Mouse (Mus musculus) G1E (cell line): ENCODE data around the gene Fpgs.

Experiments used
- CTCF ChIP-seq: IDR thresholded peaks from 2 replicates; pipeline ENCODE4 v1.5.1; 2012; ENCODE audit warnings: low read depth, low read length, inconsistent platforms, mixed read lengths
- GATA1 ChIP-seq: IDR thresholded peaks from 2 replicates; pipeline ENCODE4 v1.6.1; 2012; ENCODE audit warnings: borderline replicate concordance, low read length, inconsistent platforms, mixed read lengths

DNA sequence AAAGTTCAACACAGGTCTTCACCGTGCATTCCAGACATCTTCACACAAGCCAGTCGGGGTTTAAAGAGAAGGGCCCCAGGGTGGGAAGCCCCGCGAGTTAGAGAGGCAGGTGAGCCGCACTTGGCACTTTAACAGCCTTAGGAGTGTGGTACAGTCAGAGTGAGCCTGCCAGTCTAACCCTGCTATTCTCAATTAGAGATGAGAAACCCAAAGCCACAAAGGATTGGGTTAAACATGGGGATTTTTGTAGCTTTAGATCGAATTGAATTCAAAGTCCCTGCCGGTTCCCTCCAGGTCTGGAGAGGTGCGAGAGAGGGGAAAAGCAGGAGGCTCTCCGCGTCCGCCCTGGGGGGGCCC, 36.9 kb upstream of the Fpgs start, which contains the start of gene 6330409D20Rik:
- TF ChIP-seq CTCF = no peak
- no peak for TF ChIP-seq GATA1
